Mouse (Mus musculus) adrenal gland, postnatal 14 days (tissue): ENCODE results near the gene Akap3. TPM values are rescaled to one million over a fixed set of nuclear protein-coding genes. Genes with fewer than 3 reads are reported as not detected.
A peak's percentile ranks its signal among the peaks of the same experiment; 100 is the strongest.

Experiments used
- DNase-seq: peaks from one replicate; pipeline ENCODE4 v3.0.0; 2021; ENCODE audit warnings: mixed read lengths
- long read RNA-seq, 2 experiments: library from polyadenylated mRNA; stranded (forward); transcript quantifications; one replicate each; pipeline ENCODE4 v2.0.0; 2021
- total RNA-seq: library from RNA; stranded (reverse); gene quantifications from 2 replicates; pipeline ENCODE4 v1.2.3, GENCODE M21; 2021

The Akap3 gene
- not detected in 2 replicates for total RNA-seq
- long read RNA-seq, experiment 1 = 0 reads
- long read RNA-seq, experiment 2 = 0 reads

GRCm38 (mm10) chr6:126852881-126853280, at the start of gene Akap3:
Gene Akap3, plus strand, starts transcription at chr6:126853098.
- DNase-seq = no peak

GRCm38 (mm10) chr6:126806783-126807182, 46.1 kb upstream of the Akap3 start:
- peak; percentile 13 for DNase-seq

DNA sequence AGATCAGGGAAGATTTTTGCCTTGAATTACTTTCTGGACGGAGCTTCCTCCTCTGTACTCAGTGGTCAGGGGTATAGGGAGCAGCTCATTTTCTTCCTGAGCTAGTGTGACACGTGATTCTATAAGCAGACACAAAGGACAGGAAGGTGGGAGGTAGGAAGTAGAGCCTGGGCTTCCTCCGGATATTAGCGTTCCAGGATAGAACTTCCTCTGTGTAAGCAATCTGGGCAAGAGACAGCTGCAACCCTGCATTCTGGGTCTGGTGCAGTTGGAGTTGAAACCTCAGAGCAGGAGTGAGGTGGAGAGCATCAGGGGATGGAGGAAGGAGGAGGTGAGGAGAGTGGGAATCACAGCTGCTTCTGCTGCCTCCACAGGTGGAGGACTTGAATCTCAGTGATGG, 44.8 kb upstream of the Akap3 start:
- DNase-seq = no peak

DNA sequence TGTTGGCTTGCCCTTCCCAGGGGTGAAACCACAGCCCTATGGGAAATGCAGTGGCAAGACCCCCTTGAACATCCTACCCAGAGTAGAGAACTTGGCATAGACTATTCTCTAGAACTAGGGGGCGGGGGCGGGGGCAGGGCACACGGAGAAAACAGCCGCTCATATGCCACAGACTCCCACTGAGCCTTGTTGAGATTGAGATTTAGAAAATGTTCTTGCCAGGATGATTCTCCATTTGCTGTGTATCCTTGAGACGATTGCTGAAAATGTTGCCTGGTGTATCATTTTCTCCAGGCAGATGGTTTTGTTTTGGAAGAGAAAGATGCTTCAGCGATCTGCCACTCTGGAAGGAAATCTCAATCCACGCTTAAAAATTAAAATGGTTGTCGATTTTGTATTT, 44.3 kb upstream of the Akap3 start:
- DNase-seq = no peak

GRCm38 (mm10) chr6:126811481-126811880, 41.4 kb upstream of the Akap3 start:
- DNase-seq = no peak

DNA sequence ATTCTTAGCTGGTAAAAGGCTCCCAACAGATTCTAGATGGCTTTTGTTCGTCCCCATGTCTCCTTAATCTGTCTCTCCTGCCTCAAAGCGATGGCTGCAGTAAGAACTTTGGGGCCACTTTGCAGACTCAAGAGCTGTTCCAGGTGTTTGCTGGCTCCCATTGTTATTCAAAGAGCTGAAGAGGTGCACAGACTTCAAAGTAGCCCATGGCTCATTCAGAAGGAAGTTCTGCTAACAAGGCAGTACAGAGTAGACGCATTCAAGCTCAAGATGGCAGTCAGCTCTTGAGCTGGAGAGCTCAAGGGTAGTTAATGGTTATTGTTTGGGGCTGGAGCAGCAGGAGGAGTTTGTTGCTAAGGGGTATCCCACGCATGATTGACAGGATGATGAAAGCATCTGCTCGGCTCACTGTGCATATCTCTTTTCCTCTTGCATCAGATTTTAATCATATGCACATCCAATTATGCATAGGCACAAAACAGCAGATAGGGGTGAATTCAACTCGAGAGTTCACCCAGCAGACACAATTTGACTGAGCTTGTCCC, 37.6 kb upstream of the Akap3 start:
- no peak for DNase-seq

DNA sequence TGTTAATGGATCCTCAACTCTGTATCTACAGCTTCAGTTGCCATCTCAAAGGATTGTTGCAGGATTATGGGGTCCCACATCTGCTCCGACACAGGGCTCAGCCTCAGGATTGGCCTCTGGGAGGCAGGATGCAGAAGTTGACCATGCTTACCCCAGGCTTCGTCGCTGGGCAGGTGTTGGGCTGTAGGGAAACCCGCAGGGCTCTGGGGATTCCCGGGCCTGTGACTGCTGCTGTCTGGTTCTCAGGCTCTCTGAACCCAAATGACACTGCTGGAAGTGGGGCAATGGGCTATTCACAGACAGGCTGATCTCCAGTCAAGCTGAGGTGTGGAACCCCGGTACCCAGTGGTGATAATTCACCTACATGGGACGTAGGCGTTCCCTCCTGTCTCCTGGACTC, 36.6 kb upstream of the Akap3 start:
- DNase-seq = no peak

- DNase-seq = no peak
Measured at GRCm38 (mm10) chr6:126823087-126823486, 29.8 kb upstream of the Akap3 start.

- DNase-seq = no peak
Measured at GRCm38 (mm10) chr6:126836628-126837027, 16.3 kb upstream of the Akap3 start.

DNA sequence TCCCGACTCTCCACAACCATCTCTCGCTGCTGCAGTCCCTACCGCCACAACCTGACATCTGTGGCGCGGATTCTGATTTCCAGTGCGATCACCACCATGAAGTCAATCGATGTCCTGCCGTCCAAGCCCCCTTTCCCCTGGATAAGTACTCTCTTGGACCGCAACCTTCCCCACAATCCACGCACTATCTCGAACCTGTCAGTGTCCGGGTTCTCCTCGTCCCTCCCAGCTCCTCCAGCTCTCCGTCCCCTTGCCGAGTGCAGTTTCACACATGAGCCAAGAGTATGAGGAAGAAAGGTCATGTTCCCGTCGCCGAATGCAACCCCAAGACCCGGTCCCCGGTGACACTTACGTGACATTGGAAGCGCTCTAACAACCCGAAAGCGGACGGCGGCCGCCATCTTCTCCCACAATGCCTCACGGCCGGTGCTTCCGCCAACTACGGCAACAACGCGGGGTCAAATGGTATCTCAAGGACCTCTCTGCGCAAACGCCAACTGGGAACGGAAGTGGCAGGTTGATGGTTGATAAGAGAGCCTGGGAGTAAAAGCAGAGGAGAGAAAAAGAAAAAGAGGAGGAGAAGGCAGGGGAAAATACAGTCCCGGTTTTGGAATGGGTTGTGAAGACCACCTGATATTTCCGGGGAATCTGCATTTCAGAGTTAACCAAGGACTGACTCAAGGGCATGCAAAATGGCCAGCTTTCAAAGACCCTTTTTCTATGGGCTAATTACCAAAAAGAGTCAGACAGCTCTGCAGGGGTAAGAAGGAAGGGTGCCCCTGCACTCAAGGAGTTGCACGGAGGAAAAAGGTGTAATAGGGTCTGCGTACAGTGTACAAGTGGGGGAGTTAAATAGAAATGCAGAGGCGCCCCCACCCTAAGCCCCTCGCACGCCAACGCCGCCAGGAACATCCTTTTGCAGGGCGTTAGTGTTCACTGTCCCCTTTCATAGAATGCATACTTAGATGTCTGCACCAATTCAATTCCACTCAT, 3.9 kb upstream of the Akap3 start, which contains the start of gene Ndufa9:
Gene Ndufa9 (minus strand): TSS at position 425 of the 993 bp plus-strand sequence.
- DNase-seq = peak; percentile 97

GRCm38 (mm10) chr6:126877118-126877517, 24.2 kb downstream of the Akap3 start:
- DNase-seq = no peak

DNA sequence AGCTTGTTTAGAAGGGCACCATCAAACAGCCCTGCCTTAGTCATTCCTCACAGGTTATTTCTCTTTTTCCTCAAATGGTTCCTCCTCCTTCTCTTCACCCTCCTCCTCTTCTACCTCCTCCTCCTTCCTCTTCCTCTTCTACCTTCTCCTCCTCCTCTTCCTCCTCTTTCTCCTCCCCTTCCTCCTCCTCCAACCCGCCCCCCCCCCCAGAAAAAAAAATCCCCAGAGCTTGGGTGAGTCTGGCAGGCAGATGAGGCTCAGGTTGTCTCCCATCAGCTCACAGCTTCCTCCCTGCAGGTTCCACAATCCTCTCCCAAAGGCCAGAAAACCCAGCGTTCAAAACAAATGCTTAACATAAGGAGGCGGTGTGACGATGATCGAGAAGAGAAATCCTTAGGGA, 54.5 kb downstream of the Akap3 start:
- DNase-seq = no peak

DNA sequence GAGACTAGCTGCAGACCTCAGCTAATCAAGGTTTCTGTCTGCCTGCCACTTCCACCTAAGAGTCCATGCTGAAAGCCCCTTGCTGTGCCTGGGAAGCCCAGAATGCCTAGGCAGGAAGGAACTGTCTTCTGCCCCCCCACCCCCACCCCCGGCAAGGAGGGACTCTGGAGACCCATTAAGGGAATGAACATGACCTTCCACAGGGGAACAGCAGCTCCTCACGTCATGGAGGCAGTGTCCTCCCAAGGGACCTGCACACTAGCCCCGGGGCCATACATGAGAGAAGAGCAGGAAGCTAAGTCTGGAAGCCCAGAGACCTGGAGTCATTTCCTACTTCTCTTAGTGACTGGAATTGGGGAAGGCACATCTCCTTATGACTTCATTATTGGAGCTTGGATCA, 55.0 kb downstream of the Akap3 start:
- DNase-seq = no peak

DNA sequence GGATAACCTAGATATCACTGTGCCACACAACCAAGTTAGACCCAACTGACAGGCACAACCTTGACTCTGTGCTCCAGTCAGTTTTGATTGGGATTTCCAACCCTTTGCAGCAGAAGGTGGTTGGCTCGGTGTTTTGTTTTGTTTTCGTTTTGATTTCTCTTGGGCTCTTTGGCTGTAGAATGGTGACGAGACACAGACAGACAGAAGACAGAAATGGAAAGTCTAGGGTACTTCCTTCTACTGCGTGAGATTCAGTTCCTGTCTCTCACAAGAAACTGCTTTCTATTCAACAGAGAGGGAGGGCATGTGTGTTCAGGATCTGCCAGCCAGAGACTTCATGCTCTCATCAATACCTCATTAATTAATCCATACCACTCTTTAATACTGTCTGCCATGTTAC, 57.8 kb downstream of the Akap3 start:
- no peak for DNase-seq

DNA sequence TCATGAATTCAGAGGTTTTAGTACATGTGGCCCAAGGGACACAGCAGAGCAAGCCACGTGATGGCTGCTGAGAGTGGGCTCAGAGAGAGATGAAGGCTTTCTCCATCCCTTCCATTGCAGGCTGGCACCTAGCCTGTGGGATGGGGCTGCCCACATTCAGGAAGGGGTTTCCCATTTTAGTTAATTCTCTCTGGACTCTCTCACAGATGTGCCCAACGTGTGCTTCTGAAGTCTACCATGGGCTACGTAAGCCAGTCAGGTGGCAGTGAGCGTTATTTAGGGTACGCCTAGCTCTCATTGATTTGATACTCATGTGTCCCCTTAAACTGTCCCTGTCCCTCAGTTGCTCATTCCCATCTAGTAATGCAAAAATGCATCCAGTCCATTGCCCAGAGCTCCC, 62.0 kb downstream of the Akap3 start:
- DNase-seq = no peak

DNA sequence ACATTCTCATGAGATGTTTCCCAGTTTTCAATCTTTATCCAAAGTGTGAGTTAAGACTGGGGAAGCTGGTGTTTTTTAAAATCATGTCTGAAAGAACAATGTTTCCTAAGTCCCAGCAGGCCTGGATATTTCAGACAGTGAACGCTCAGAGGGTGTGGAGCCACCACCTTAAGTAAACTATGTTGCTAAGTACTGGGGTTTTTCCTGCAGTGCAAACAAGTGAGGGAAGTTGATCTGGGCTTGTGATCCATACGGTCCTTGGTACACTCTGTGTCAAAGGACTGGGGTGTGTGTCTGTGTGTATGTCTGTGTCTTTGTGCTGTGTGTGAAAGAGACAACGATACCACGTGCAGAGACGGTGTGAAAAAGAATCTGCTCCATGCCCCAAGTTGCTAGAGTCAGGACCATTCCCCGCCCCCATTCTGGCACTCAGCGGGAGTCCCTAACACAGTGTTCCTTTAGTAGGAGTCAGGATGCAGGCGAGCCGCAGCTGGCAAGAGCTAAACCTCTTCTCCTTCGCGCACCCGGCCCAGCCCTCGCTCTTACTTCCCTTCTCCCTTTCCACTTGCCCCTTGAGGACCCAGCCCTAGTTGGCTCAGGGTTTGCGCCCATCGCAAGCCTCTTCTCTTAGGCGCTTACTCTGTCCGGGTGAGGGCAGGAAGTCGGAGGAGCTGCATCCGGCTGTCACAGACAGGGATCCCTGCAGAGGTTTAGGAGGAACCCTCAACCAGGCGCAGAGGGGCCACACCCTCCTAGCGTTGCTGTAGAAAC, 68.4 kb downstream of the Akap3 start, which contains the start of gene Dyrk4:
Gene Dyrk4 (minus strand): TSS at position 729 of the 771 bp plus-strand sequence.
- DNase-seq = peak; percentile 33

Other genes starting within 250 kb of the Akap3 start
- 2.8 and 3.6 TPM in 2 replicates for gene Kcna1, start 206.7 kb upstream of the Akap3 start, total RNA-seq
- 2.3 and 3.9 TPM in 2 replicates for gene Kcna6, start 112.4 kb upstream of the Akap3 start, total RNA-seq
- 336 and 351 TPM in 2 replicates for gene Ndufa9, start 4.0 kb upstream of the Akap3 start, total RNA-seq
- 0.26 and 0.34 TPM in 2 replicates for gene Dyrk4, start 68.7 kb downstream of the Akap3 start, total RNA-seq
- 8.3 and 10.4 TPM in 2 replicates for gene Rad51ap1, start 86.5 kb downstream of the Akap3 start, total RNA-seq
- gene D6Wsu163e, start 86.9 kb downstream of the Akap3 start, total RNA-seq = 19.0 and 22.3 TPM in 2 replicates
- not detected in 2 replicates for gene Fgf6, start 162.5 kb downstream of the Akap3 start, total RNA-seq
- not detected in 2 replicates for gene Fgf23, start 219.8 kb downstream of the Akap3 start, total RNA-seq